Mouse (Mus musculus) midbrain, embryonic 11.5 days (tissue): Measurements from ENCODE around the gene Urad. TPM values are rescaled to one million over a fixed set of nuclear protein-coding genes. Genes with fewer than 3 reads are reported as not detected.

Experiments used
- ATAC-seq: fragments of 200-750 bp; cut with Nextera tagmentation; 2 replicates; pipeline ENCODE4 v1.8.0; 2017; ENCODE audit warnings: moderate TSS enrichment, moderate library complexity; ENCODE audit not compliant: low FRiP score
- DNase-seq: peaks from one replicate; pipeline ENCODE4 v3.0.0; 2015; ENCODE audit warnings: low spot score; ENCODE audit errors: missing footprints
- H3K27ac ChIP-seq: fragments of 300-500 bp; sonication (generic); 2 replicates; pipeline ENCODE4 v1.5.1; 2014; ENCODE audit warnings: low read depth, low read length
- H3K27me3 ChIP-seq: fragments of 300-500 bp; sonication (generic); 2 replicates; pipeline ENCODE4 v1.6.1; 2014; ENCODE audit warnings: mild to moderate bottlenecking, low read length, moderate library complexity, mixed read lengths; ENCODE audit not compliant: control insufficient read depth, insufficient read depth
- H3K36me3 ChIP-seq: fragments of 300-500 bp; sonication (generic); 2 replicates; pipeline ENCODE4 v1.6.1; 2014; ENCODE audit warnings: mild to moderate bottlenecking, low read length, moderate library complexity, mixed read lengths; ENCODE audit not compliant: control insufficient read depth, insufficient read depth
- H3K4me1 ChIP-seq: fragments of 300-500 bp; sonication (generic); 2 replicates; pipeline ENCODE4 v1.6.1; 2014; ENCODE audit warnings: low read length; ENCODE audit not compliant: control insufficient read depth, insufficient read depth
- H3K4me2 ChIP-seq: fragments of 300-500 bp; sonication (generic); 2 replicates; pipeline ENCODE4 v1.6.1; 2014; ENCODE audit warnings: mild to moderate bottlenecking, moderate library complexity
- H3K4me3 ChIP-seq: fragments of 300-500 bp; sonication (generic); 2 replicates; pipeline ENCODE4 v1.5.1; 2014; ENCODE audit warnings: low read depth, low read length
- H3K9ac ChIP-seq: fragments of 300-500 bp; sonication (generic); 2 replicates; pipeline ENCODE4 v1.6.1; 2014; ENCODE audit warnings: low read length
- H3K9me3 ChIP-seq: fragments of 300-500 bp; sonication (generic); 2 replicates; pipeline ENCODE4 v1.6.1; 2016; ENCODE audit warnings: low read length; ENCODE audit not compliant: control insufficient read depth
- WGBS: fragments of 180-500 bp; shearing (Covaris S2); extraction: QIAGEN DNeasy Blood & Tissue Kit; methylation state at CpG from one replicate; pipeline ENCODE4 v1.1.7; 2014; 5-methylcytosine and 5-hydroxymethylcytosine counted together
- microRNA-seq: library from miRNA; unstranded; fragments of <30 nt; microRNA quantifications from one replicate; pipeline ENCODE4, GENCODE M21; 2017
- polyA plus RNA-seq: library from polyadenylated mRNA; unstranded; fragments of >200 nt; fragmentation: Nextera tagmentation; extraction: Ambion mirVana; gene quantifications from 2 replicates; pipeline ENCODE4 v1.2.1, GENCODE M21; 2014

The Urad gene
- polyA plus RNA-seq, 1 experiment from 2014 or later = not detected

GRCm38 (mm10) chr5:147268728-147269127 lies 53.5 kb downstream of the Urad start:
- WGBS = 1% methylated on average over 8 of the region's 8 CpGs
- no peak for ATAC-seq
- DNase-seq = peak; percentile 91

GRCm38 (mm10) chr5:147267434-147267833 lies 54.8 kb downstream of the Urad start:
- no peak for ATAC-seq
- no peaks in the 10 kb centered on the region for H3K9me3 ChIP-seq

More at GRCm38 (mm10) chr5:147268728-147269127, 53.5 kb downstream of the Urad start:
- H3K4me1 ChIP-seq = no peaks in the 10 kb centered on the region
- no peak overlapping the region for H3K4me3 ChIP-seq
- H3K9ac ChIP-seq = no peak overlapping the region
- no peaks in the 10 kb centered on the region for H3K36me3 ChIP-seq
- no peak overlapping the region for H3K27ac ChIP-seq
- H3K9me3 ChIP-seq = no peaks in the 10 kb centered on the region
- H3K27me3 ChIP-seq = peaks cover 83% of the 10 kb centered on the region
- H3K4me2 ChIP-seq = no peak overlapping the region

More at GRCm38 (mm10) chr5:147267434-147267833, 54.8 kb downstream of the Urad start:
- H3K4me3 ChIP-seq = no peak overlapping the region
- no peak overlapping the region for H3K9ac ChIP-seq
- DNase-seq = peak; percentile 90
- no peak overlapping the region for H3K27ac ChIP-seq
- no peak overlapping the region for H3K4me2 ChIP-seq
- no peaks in the 10 kb centered on the region for H3K4me1 ChIP-seq
- H3K27me3 ChIP-seq = peaks cover 71% of the 10 kb centered on the region
- H3K36me3 ChIP-seq = no peaks in the 10 kb centered on the region
- WGBS = 10% methylated on average over 6 of the region's 6 CpGs

Small RNA genes within 50 kb of the gene (microRNA-seq; reads per million reads assigned to microRNA genes)
- gene Mir7k = not detected

Other genes with a start within 250 kb of the Urad start
- 8.1 and 8.9 TPM in 2 replicates for gene Lnx2, start 245.9 kb downstream of the Urad start, polyA plus RNA-seq
- gene Polr1d, start 245.4 kb downstream of the Urad start, polyA plus RNA-seq = 111 and 120 TPM in 2 replicates
- gene Gsx1, start 133.7 kb downstream of the Urad start, polyA plus RNA-seq = 14.6 and 19.0 TPM in 2 replicates
- gene Pdx1, start 52.5 kb downstream of the Urad start, polyA plus RNA-seq = not detected in 2 replicates
- not detected in 2 replicates for gene Cdx2, start 15.2 kb downstream of the Urad start, polyA plus RNA-seq
- 0.05 and 0.26 TPM in 2 replicates for gene Flt3, start 78.0 kb upstream of the Urad start, polyA plus RNA-seq
- 47.8 and 49.4 TPM in 2 replicates for gene Pan3, start 107.7 kb upstream of the Urad start, polyA plus RNA-seq